Comparison of ENCODE assay signal across 22 mouse cellular contexts in the genomic region with DNA sequence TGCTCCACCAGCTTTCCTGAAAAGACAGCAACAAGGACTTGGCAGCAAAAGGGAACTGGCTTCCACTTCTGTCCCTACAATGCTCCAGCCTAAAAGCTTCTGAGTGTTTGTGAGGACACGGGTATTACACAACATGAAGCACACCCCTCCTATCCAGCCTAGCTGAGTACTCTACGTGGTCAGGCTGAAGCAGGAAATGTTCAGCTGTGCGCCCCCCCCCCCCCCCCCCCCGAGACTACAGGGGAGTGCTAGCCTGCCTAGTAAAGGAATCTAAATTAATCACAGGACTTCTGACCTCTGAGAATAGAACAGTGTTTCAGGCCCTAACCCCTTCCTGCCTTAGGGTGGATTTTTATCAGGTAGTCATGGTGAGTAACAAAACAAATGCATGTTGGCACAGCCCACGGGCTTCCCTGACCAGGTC. TPM values are rescaled to one million over a fixed set of nuclear protein-coding genes. Genes with fewer than 3 reads are reported as not detected.
A peak's percentile ranks its signal among the peaks of the same experiment; 100 is the strongest.
DNase-seq lines count a peak whose midpoint lies in the region; ATAC-seq and TF ChIP-seq lines count a peak whose summit lies in the region.
"Had no signal": no experiment of that assay in that cellular context is flagged by ENCODE, and none has a peak within 500 bp of the region (broad histone marks: within the 10 kb centered on the region; RNA-seq: fewer than 3 reads in every experiment).

No protein-coding gene starts in this region.

- no peak for TF ChIP-seq POLR2A in cerebellum, adult 2 months (IDR thresholded peaks at IDR 0.05; ENCODE audit: borderline replicate concordance, insufficient read depth, low read length)

- no peak for TF ChIP-seq EP300 in lung, postnatal 0 days (IDR thresholded peaks at IDR 0.05)
- no peak for TF ChIP-seq EP300 in stomach, postnatal 0 days (optimal IDR thresholded peaks at IDR 0.05)

- peak; percentile 8 for DNase-seq in kidney, adult 9 months
- peak; percentile 79 for DNase-seq in lung, postnatal 0 days (ENCODE audit: low spot score)
- peak; percentile 41 for DNase-seq in stomach, postnatal 0 days (ENCODE audit: low spot score)
- no peak for DNase-seq in layer of hippocampus, postnatal 25 days (ENCODE audit: extremely low spot score in 1 of 2, low spot score in 1 of 2)
- no peak for DNase-seq in layer of hippocampus, adult 8-10 months (ENCODE audit: low spot score in 2 of 2)
- no peak for DNase-seq in cerebellum, adult 2 months
- DNase-seq: adrenal gland, postnatal 10 days; cerebellum, adult 9-11 months; embryo, embryonic 11 days; kidney, postnatal 10 days; layer of hippocampus, adult 9-11 months; liver; right cerebral cortex, postnatal 4 days had no signal

- WGBS in kidney, embryonic 14.5 days, result 82% methylated on average over 5 of the region's 5 CpGs
- WGBS in heart, embryonic 16.5 days, result 42% methylated on average over 5 of the region's 5 CpGs
- WGBS in lung, postnatal 0 days, result 62% methylated on average over 5 of the region's 5 CpGs
- 62% methylated on average over 5 of the region's 5 CpGs for WGBS in stomach, postnatal 0 days
- WGBS in cerebellum, adult 2 months, result 80% methylated on average over 5 of the region's 5 CpGs

- no peak overlapping the region for H3K4me3 ChIP-seq in kidney, embryonic 14.5 days (ENCODE audit: low read length)
- no peak overlapping the region for H3K4me3 ChIP-seq in heart, embryonic 16.5 days (ENCODE audit: low read length)
- no peak overlapping the region for H3K4me3 ChIP-seq in lung, postnatal 0 days (ENCODE audit: low read depth, low read length)
- H3K4me3 ChIP-seq in stomach, postnatal 0 days (ENCODE audit: low read depth, low read length), result no peak overlapping the region
- H3K4me3 ChIP-seq in cerebellum, adult 2 months (replicated peaks; ENCODE audit: insufficient read depth, low read depth, low read length), result no peak overlapping the region
- H3K4me3 ChIP-seq: forebrain, embryonic 13.5 days; heart, embryonic 13.5 days; lung, embryonic 15.5 days; midbrain, embryonic 12.5 days had no signal

- TF ChIP-seq CTCF in lung, postnatal 0 days (IDR thresholded peaks at IDR 0.05), result no peak
- TF ChIP-seq CTCF in stomach, postnatal 0 days (IDR thresholded peaks at IDR 0.05; ENCODE audit: low read depth), result no peak
- no peak for TF ChIP-seq CTCF in cerebellum, adult 2 months (IDR thresholded peaks at IDR 0.05; ENCODE audit: borderline replicate concordance, insufficient read depth, low read depth, low read length)

- H3K4me2 ChIP-seq in kidney, embryonic 14.5 days (replicated peaks; ENCODE audit: low read depth, low read length), result no peak overlapping the region
- H3K4me2 ChIP-seq in heart, embryonic 16.5 days (ENCODE audit: low read depth, low read length), result no peak overlapping the region
- no peak overlapping the region for H3K4me2 ChIP-seq in lung, postnatal 0 days (replicated peaks; ENCODE audit: low read depth, low read length)
- H3K4me2 ChIP-seq in stomach, postnatal 0 days (replicated peaks; ENCODE audit: low read depth), result no peak overlapping the region
- H3K4me2 ChIP-seq: forebrain, embryonic 13.5 days; heart, embryonic 13.5 days; lung, embryonic 15.5 days; midbrain, embryonic 12.5 days had no signal

- no peaks in the 10 kb centered on the region for H3K9me3 ChIP-seq in kidney, embryonic 14.5 days (ENCODE audit: control insufficient read depth, low read length)
- no peaks in the 10 kb centered on the region for H3K9me3 ChIP-seq in heart, embryonic 16.5 days (replicated peaks; ENCODE audit: control insufficient read depth, low read length)
- no peaks in the 10 kb centered on the region for H3K9me3 ChIP-seq in lung, postnatal 0 days (ENCODE audit: low read length)
- H3K9me3 ChIP-seq in stomach, postnatal 0 days (ENCODE audit: control insufficient read depth, low read length), result no peaks in the 10 kb centered on the region
- H3K9me3 ChIP-seq: forebrain, embryonic 13.5 days; G1E; heart, embryonic 13.5 days; lung, embryonic 15.5 days; midbrain, embryonic 12.5 days had no signal

- no peak overlapping the region for H3K9ac ChIP-seq in kidney, embryonic 14.5 days (ENCODE audit: low read depth, low read length)
- no peak overlapping the region for H3K9ac ChIP-seq in heart, embryonic 16.5 days (ENCODE audit: low read length)
- H3K9ac ChIP-seq in lung, postnatal 0 days (replicated peaks; ENCODE audit: low read depth), result no peak overlapping the region
- H3K9ac ChIP-seq in stomach, postnatal 0 days (ENCODE audit: low read length), result no peak overlapping the region
- H3K9ac ChIP-seq: forebrain, embryonic 13.5 days; heart, embryonic 13.5 days; lung, embryonic 15.5 days; midbrain, embryonic 12.5 days had no signal

- H3K4me1 ChIP-seq in kidney, embryonic 14.5 days (ENCODE audit: control insufficient read depth, insufficient read depth, low read length), result no peaks in the 10 kb centered on the region
- H3K4me1 ChIP-seq in heart, embryonic 16.5 days (ENCODE audit: control insufficient read depth, insufficient read depth, low read length), result peaks cover 7% of the 10 kb centered on the region; the same call in 1 of the 2 replicates
- H3K4me1 ChIP-seq in lung, postnatal 0 days (ENCODE audit: insufficient read depth, low read depth, low read length), result no peaks in the 10 kb centered on the region
- no peaks in the 10 kb centered on the region for H3K4me1 ChIP-seq in stomach, postnatal 0 days (replicated peaks; ENCODE audit: control insufficient read depth, insufficient read depth)
- H3K4me1 ChIP-seq in cerebellum, adult 2 months (ENCODE audit: control insufficient read depth, insufficient read depth, low read length), result no peaks in the 10 kb centered on the region
- H3K4me1 ChIP-seq: forebrain, embryonic 13.5 days; lung, embryonic 15.5 days; midbrain, embryonic 12.5 days had no signal

- no peaks in the 10 kb centered on the region for H3K27me3 ChIP-seq in kidney, embryonic 14.5 days (ENCODE audit: control insufficient read depth, insufficient read depth, low read length)
- H3K27me3 ChIP-seq in heart, embryonic 16.5 days (ENCODE audit: control insufficient read depth, insufficient read depth, low read length), result no peaks in the 10 kb centered on the region
- no peaks in the 10 kb centered on the region for H3K27me3 ChIP-seq in lung, postnatal 0 days (replicated peaks; ENCODE audit: insufficient read depth, low read length)
- H3K27me3 ChIP-seq in stomach, postnatal 0 days (ENCODE audit: control insufficient read depth, insufficient read depth, low read length), result no peaks in the 10 kb centered on the region
- H3K27me3 ChIP-seq in cerebellum, adult 2 months (ENCODE audit: control insufficient read depth, insufficient read depth, low read length), result no peaks in the 10 kb centered on the region
- H3K27me3 ChIP-seq: forebrain, embryonic 13.5 days; heart, embryonic 13.5 days; lung, embryonic 15.5 days; midbrain, embryonic 12.5 days had no signal

- ATAC-seq in kidney, embryonic 14.5 days (ENCODE audit: low FRiP score, low TSS enrichment), result no peak
- ATAC-seq in heart, embryonic 16.5 days (replicated peaks; ENCODE audit: extremely low read depth, insufficient read depth, low FRiP score), result peak; percentile 78
- peak; percentile 82 for ATAC-seq in lung, postnatal 0 days
- ATAC-seq in stomach, postnatal 0 days (ENCODE audit: low FRiP score, low TSS enrichment), result peak; percentile 77
- ATAC-seq: forebrain, embryonic 13.5 days had no signal

- peaks cover 85% of the 10 kb centered on the region for H3K36me3 ChIP-seq in kidney, embryonic 14.5 days (ENCODE audit: control insufficient read depth, insufficient read depth, low read length)
- H3K36me3 ChIP-seq in heart, embryonic 16.5 days (ENCODE audit: control insufficient read depth, insufficient read depth), result peaks cover 58% of the 10 kb centered on the region
- H3K36me3 ChIP-seq in lung, postnatal 0 days (ENCODE audit: insufficient read depth, low read length), result peaks cover 38% of the 10 kb centered on the region; the same call in 1 of the 2 replicates
- H3K36me3 ChIP-seq in stomach, postnatal 0 days (ENCODE audit: control insufficient read depth, insufficient read depth, low read length), result peaks cover 31% of the 10 kb centered on the region

- H3K27ac ChIP-seq in kidney, embryonic 14.5 days (ENCODE audit: low read depth, low read length), result no peak overlapping the region
- no peak overlapping the region; the same call in 1 of the 2 replicates for H3K27ac ChIP-seq in heart, embryonic 16.5 days (ENCODE audit: low read length)
- no peak overlapping the region for H3K27ac ChIP-seq in lung, postnatal 0 days (ENCODE audit: low read length)
- no peak overlapping the region for H3K27ac ChIP-seq in stomach, postnatal 0 days (replicated peaks)
- no peak overlapping the region for H3K27ac ChIP-seq in cerebellum, adult 2 months (ENCODE audit: insufficient read depth, low read length)
- H3K27ac ChIP-seq: forebrain, embryonic 13.5 days; heart, embryonic 13.5 days; lung, embryonic 15.5 days; midbrain, embryonic 12.5 days had no signal

RNA-seq across cellular contexts. Expression of gene Actl7a, which starts 24.7 kb away (rescaled TPM):
- polyA plus RNA-seq in kidney, embryonic 14.5 days (2014; fragmentation: Nextera tagmentation; extraction: Ambion mirVana), result not detected in 2 replicates
- polyA plus RNA-seq in heart, embryonic 16.5 days (2015; fragmentation: Nextera tagmentation; extraction: Ambion mirVana), result not detected in 2 replicates
- not detected in 2 replicates for polyA plus RNA-seq in lung, postnatal 0 days (2015; fragmentation: Nextera tagmentation; extraction: Ambion mirVana)
- not detected in 2 replicates for polyA plus RNA-seq in stomach, postnatal 0 days (2015; fragmentation: Nextera tagmentation; extraction: Ambion mirVana)
- total RNA-seq in layer of hippocampus, postnatal 25 days (2021), result not detected
- total RNA-seq in layer of hippocampus, adult 8-10 months (2022), result not detected
- polyA plus RNA-seq in cerebellum, adult 2 months (2012; rRNA removed), result not detected in 2 replicates
- total RNA-seq: adrenal gland, postnatal 10 days; left cerebral cortex, postnatal 25 days had no signal
- polyA plus RNA-seq: forebrain, embryonic 13.5 days; G1E; heart, embryonic 13.5 days; lung, embryonic 15.5 days; midbrain, embryonic 12.5 days; thymus, postnatal 0 days had no signal

RNA-seq across cellular contexts. Expression of gene Actl7b, which starts 26.6 kb away (rescaled TPM):
- not detected in 2 replicates for polyA plus RNA-seq in kidney, embryonic 14.5 days (2014; fragmentation: Nextera tagmentation; extraction: Ambion mirVana)
- polyA plus RNA-seq in heart, embryonic 16.5 days (2015; fragmentation: Nextera tagmentation; extraction: Ambion mirVana), result not detected in 2 replicates
- 0.08 TPM in 1 of 2 replicates, not detected in the other for polyA plus RNA-seq in lung, postnatal 0 days (2015; fragmentation: Nextera tagmentation; extraction: Ambion mirVana)
- not detected in 2 replicates for polyA plus RNA-seq in stomach, postnatal 0 days (2015; fragmentation: Nextera tagmentation; extraction: Ambion mirVana)
- total RNA-seq in layer of hippocampus, postnatal 25 days (2021), result under 1 TPM in 1 of 2 experiments, not detected in 1; 0.25 TPM
- total RNA-seq in layer of hippocampus, adult 8-10 months (2022), result under 1 TPM in 2 of 4 experiments, not detected in 2; 0.39 to 0.43 TPM
- 0.06 and 0.11 TPM in 2 replicates for polyA plus RNA-seq in cerebellum, adult 2 months (2012; rRNA removed)
- total RNA-seq: adrenal gland, postnatal 10 days; G1E had no signal
- polyA plus RNA-seq: forebrain, embryonic 13.5 days; heart, embryonic 13.5 days; lung, embryonic 15.5 days; midbrain, embryonic 12.5 days; thymus, postnatal 0 days had no signal

RNA-seq across cellular contexts. Expression of gene Gm26657, which starts 28.0 kb away (rescaled TPM):
- polyA plus RNA-seq in kidney, embryonic 14.5 days (2014; fragmentation: Nextera tagmentation; extraction: Ambion mirVana), result not detected in 2 replicates
- polyA plus RNA-seq in heart, embryonic 16.5 days (2015; fragmentation: Nextera tagmentation; extraction: Ambion mirVana), result not detected in 2 replicates
- not detected in 2 replicates for polyA plus RNA-seq in lung, postnatal 0 days (2015; fragmentation: Nextera tagmentation; extraction: Ambion mirVana)
- not detected in 2 replicates for polyA plus RNA-seq in stomach, postnatal 0 days (2015; fragmentation: Nextera tagmentation; extraction: Ambion mirVana)
- not detected for total RNA-seq in layer of hippocampus, postnatal 25 days (2021)
- not detected for total RNA-seq in layer of hippocampus, adult 8-10 months (2022)
- not detected in 2 replicates for polyA plus RNA-seq in cerebellum, adult 2 months (2012; rRNA removed)
- total RNA-seq: adrenal gland, postnatal 10 days; G1E; left cerebral cortex, postnatal 25 days had no signal
- polyA plus RNA-seq: forebrain, embryonic 13.5 days; G1E; heart, embryonic 13.5 days; lung, embryonic 15.5 days; midbrain, embryonic 12.5 days; thymus, postnatal 0 days had no signal

RNA-seq across cellular contexts. Expression of gene Elp1, which starts 34.3 kb away (rescaled TPM):
- polyA plus RNA-seq in kidney, embryonic 14.5 days (2014; fragmentation: Nextera tagmentation; extraction: Ambion mirVana), result 51.1 and 72.9 TPM in 2 replicates
- 25.8 and 26.6 TPM in 2 replicates for polyA plus RNA-seq in heart, embryonic 16.5 days (2015; fragmentation: Nextera tagmentation; extraction: Ambion mirVana)
- 14.3 and 16.4 TPM in 2 replicates for polyA plus RNA-seq in lung, postnatal 0 days (2015; fragmentation: Nextera tagmentation; extraction: Ambion mirVana)
- polyA plus RNA-seq in stomach, postnatal 0 days (2015; fragmentation: Nextera tagmentation; extraction: Ambion mirVana), result 10.3 and 11.3 TPM in 2 replicates
- total RNA-seq in layer of hippocampus, postnatal 25 days (2021), result 10 to 100 TPM; 58.2 to 64.8 TPM
- 10 to 100 TPM; 57.1 to 81.6 (median 66.7) TPM for total RNA-seq in layer of hippocampus, adult 8-10 months (2022)
- polyA plus RNA-seq in cerebellum, adult 2 months (2012; rRNA removed), result 57.2 and 59.7 TPM in 2 replicates

RNA-seq across cellular contexts. Expression of gene Fam206a, which starts 34.3 kb away (rescaled TPM):
- polyA plus RNA-seq in kidney, embryonic 14.5 days (2014; fragmentation: Nextera tagmentation; extraction: Ambion mirVana), result 14.6 and 27.1 TPM in 2 replicates
- polyA plus RNA-seq in heart, embryonic 16.5 days (2015; fragmentation: Nextera tagmentation; extraction: Ambion mirVana), result 8.9 and 9.0 TPM in 2 replicates
- polyA plus RNA-seq in lung, postnatal 0 days (2015; fragmentation: Nextera tagmentation; extraction: Ambion mirVana), result 4.3 and 4.7 TPM in 2 replicates
- 4.5 and 4.9 TPM in 2 replicates for polyA plus RNA-seq in stomach, postnatal 0 days (2015; fragmentation: Nextera tagmentation; extraction: Ambion mirVana)
- total RNA-seq in layer of hippocampus, postnatal 25 days (2021), result 10 to 100 TPM; 17.3 to 18.2 TPM
- 10 to 100 TPM; 12.6 to 20.5 (median 17.6) TPM for total RNA-seq in layer of hippocampus, adult 8-10 months (2022)
- 9.7 and 10.8 TPM in 2 replicates for polyA plus RNA-seq in cerebellum, adult 2 months (2012; rRNA removed)

Comparison
In these comparisons a context has a peak if more than half of its experiments do, and no peak if none do; other contexts are left out.
1. DNase-seq: peak in kidney, adult 9 months (single experiment), lung, postnatal 0 days (single experiment) and stomach, postnatal 0 days (single experiment); none in layer of hippocampus, postnatal 25 days (0 of 2), layer of hippocampus, adult 8-10 months (0 of 2) and cerebellum, adult 2 months (0 of 2).